Mouse (Mus musculus) testis, adult 2 months (tissue): ENCODE data around the gene Ppm1d.

ENCODE experiments used
- CTCF ChIP-seq: fragments of 200-500 bp; IDR thresholded peaks from 2 replicates; pipeline ENCODE4 v1.5.1; 2012; ENCODE audit warnings: low read depth, mild to moderate bottlenecking, inconsistent platforms, low read length, moderate library complexity; ENCODE audit not compliant: control insufficient read depth, insufficient read depth, insufficient replicate concordance
- POLR2A ChIP-seq: fragments of 200-500 bp; IDR thresholded peaks from 2 replicates; pipeline ENCODE4 v1.6.1; 2012; ENCODE audit warnings: low read depth, mild to moderate bottlenecking, inconsistent platforms, low read length, moderate library complexity; ENCODE audit not compliant: control insufficient read depth

DNA sequence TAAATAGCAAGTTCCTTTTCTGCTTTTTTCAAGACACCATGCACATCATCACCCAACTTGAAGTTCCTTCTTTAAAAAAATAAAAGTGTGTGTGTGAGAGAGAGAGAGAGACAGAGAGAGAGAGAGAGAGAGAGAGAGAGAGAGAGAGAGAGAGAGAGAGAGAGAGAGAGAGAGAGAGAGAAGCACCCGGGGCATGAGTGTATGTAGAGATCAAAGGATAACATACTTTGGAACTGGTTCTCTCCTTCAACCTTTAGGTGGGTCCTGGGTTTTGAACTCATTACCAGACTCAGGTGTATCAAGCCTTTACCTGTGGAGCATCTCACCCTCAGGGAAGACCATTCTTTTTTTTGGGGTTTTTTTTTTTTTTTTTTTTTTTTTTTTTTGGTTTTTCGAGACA is 9.2 kb upstream of the Ppm1d start:
- TF ChIP-seq CTCF, result no peak
- TF ChIP-seq POLR2A, result no peak
